Mouse (Mus musculus) intestine, embryonic 14.5 days (tissue): ENCODE results near the gene Chdh. TPM values are rescaled to one million over a fixed set of nuclear protein-coding genes. Genes with fewer than 3 reads are reported as not detected.

Experiments
- ATAC-seq: fragments of 200-750 bp; cut with Nextera tagmentation; replicated peaks from 2 replicates; pipeline ENCODE4 v1.8.0; 2017; ENCODE audit warnings: low read depth, moderate number of reproducible peaks, moderate TSS enrichment, moderate library complexity; ENCODE audit not compliant: low FRiP score, low TSS enrichment
- DNase-seq: peaks from one replicate; pipeline ENCODE4 v3.0.0-alpha.2; 2018; ENCODE audit warnings: low spot score
- H3K27ac ChIP-seq: fragments of 300-500 bp; sonication (generic); 2 replicates; pipeline ENCODE4 v1.5.1; 2014; ENCODE audit warnings: low read depth, mild to moderate bottlenecking, control low read depth
- H3K27me3 ChIP-seq: fragments of 300-500 bp; sonication (generic); replicated peaks from 2 replicates; pipeline ENCODE4 v1.6.1; 2014; ENCODE audit warnings: low read length, control low read depth; ENCODE audit not compliant: control insufficient read depth, insufficient read depth
- H3K36me3 ChIP-seq: fragments of 300-500 bp; sonication (generic); 2 replicates; pipeline ENCODE4 v1.6.1; 2014; ENCODE audit warnings: low read length, control low read depth; ENCODE audit not compliant: control insufficient read depth, insufficient read depth
- H3K4me1 ChIP-seq: fragments of 300-500 bp; sonication (generic); replicated peaks from 2 replicates; pipeline ENCODE4 v1.6.1; 2014; ENCODE audit warnings: low read length, control low read depth, mixed read lengths; ENCODE audit not compliant: control insufficient read depth, insufficient read depth
- H3K4me2 ChIP-seq: fragments of 300-500 bp; sonication (generic); 2 replicates; pipeline ENCODE4 v1.6.1; 2014; ENCODE audit warnings: low read length
- H3K4me3 ChIP-seq: fragments of 300-500 bp; sonication (generic); 2 replicates; pipeline ENCODE4 v1.5.1; 2014; ENCODE audit warnings: low read depth, low read length, control low read depth, mixed read lengths
- H3K9ac ChIP-seq: fragments of 300-500 bp; sonication (generic); 2 replicates; pipeline ENCODE4 v1.6.1; 2014; ENCODE audit warnings: mild to moderate bottlenecking, low read length
- H3K9me3 ChIP-seq: fragments of 300-500 bp; sonication (generic); 2 replicates; pipeline ENCODE4 v1.6.1; 2016; ENCODE audit warnings: low read length, control low read depth; ENCODE audit not compliant: control insufficient read depth
- WGBS: fragments of 180-500 bp; shearing (Covaris S2); extraction: QIAGEN DNeasy Blood & Tissue Kit; methylation state at CpG from one replicate; pipeline ENCODE4 v1.1.7; 2014; 5-methylcytosine and 5-hydroxymethylcytosine counted together
- polyA plus RNA-seq: library from polyadenylated mRNA; unstranded; fragments of >200 nt; fragmentation: Nextera tagmentation; extraction: Ambion mirVana; gene quantifications from 2 replicates; pipeline ENCODE4 v1.2.1, GENCODE M21; 2014

Chdh gene
- polyA plus RNA-seq, 1 experiment from 2014 or later, result 0.55 TPM

- DNase-seq (no peak), ATAC-seq (no peak)
- Histone ChIP-seq H3K4me1 (no peaks in the 10 kb centered on the region), H3K9ac (no peak overlapping the region), H3K27ac (no peak overlapping the region), H3K9me3 (no peaks in the 10 kb centered on the region), H3K4me3 (no peak overlapping the region), H3K27me3 (no peaks in the 10 kb centered on the region), H3K36me3 (peaks cover 30% of the 10 kb centered on the region), H3K4me2 (no peak overlapping the region)
- 76% methylated on average over 13 of the region's 13 CpGs for WGBS
These were observed 9.9 kb upstream of the Chdh start for GRCm38 (mm10) chr14:29998747-29999474.

GRCm38 (mm10) chr14:29999475-29999811, 9.4 kb upstream of the Chdh start:
- DNase-seq, result no peak
- Histone ChIP-seq H3K36me3 (peaks cover 25% of the 10 kb centered on the region), H3K9me3 (no peaks in the 10 kb centered on the region), H3K4me2 (no peak overlapping the region), H3K27ac (no peak overlapping the region), H3K4me3 (no peak overlapping the region), H3K4me1 (no peaks in the 10 kb centered on the region), H3K9ac (no peak overlapping the region), H3K27me3 (no peaks in the 10 kb centered on the region)
- no peak for ATAC-seq
- WGBS, result 76% methylated on average over 3 of the region's 3 CpGs

GRCm38 (mm10) chr14:30009864-30010560, 1.2 kb downstream of the Chdh start:
- Histone ChIP-seq H3K4me2 (no peak overlapping the region), H3K9ac (no peak overlapping the region), H3K27ac (no peak overlapping the region), H3K4me3 (no peak overlapping the region), H3K27me3 (peaks cover 27% of the 10 kb centered on the region), H3K36me3 (no peaks in the 10 kb centered on the region), H3K9me3 (no peaks in the 10 kb centered on the region), H3K4me1 (0 out of 2 replicates have a peak, but pooled peaks cover 4% of the 10 kb centered on the region)
- DNase-seq (no peak), ATAC-seq (no peak)
- WGBS, result 78% methylated on average over 10 of the region's 10 CpGs

GRCm38 (mm10) chr14:30011886-30012560, 3.2 kb downstream of the Chdh start:
- Histone ChIP-seq H3K36me3 (no peaks in the 10 kb centered on the region), H3K4me2 (no peak overlapping the region), H3K9me3 (no peaks in the 10 kb centered on the region), H3K4me1 (0 out of 2 replicates have a peak, but pooled peaks cover 4% of the 10 kb centered on the region), H3K9ac (no peak overlapping the region), H3K27me3 (peaks cover 27% of the 10 kb centered on the region), H3K27ac (no peak overlapping the region), H3K4me3 (no peak overlapping the region)
- WGBS, result 76% methylated on average over 10 of the region's 10 CpGs
- ATAC-seq, result no peak
- no peak for DNase-seq

- 68% methylated on average over 10 of the region's 10 CpGs for WGBS
- H3K9ac ChIP-seq, result no peak overlapping the region
- no peak overlapping the region for H3K4me3 ChIP-seq
- H3K4me2 ChIP-seq, result no peak overlapping the region
- H3K9me3 ChIP-seq, result no peaks in the 10 kb centered on the region
- H3K27me3 ChIP-seq, result peaks cover 8% of the 10 kb centered on the region
- H3K27ac ChIP-seq, result no peak overlapping the region
- H3K36me3 ChIP-seq, result no peaks in the 10 kb centered on the region
- H3K4me1 ChIP-seq, result no peaks in the 10 kb centered on the region
- DNase-seq, result no peak
- ATAC-seq, result no peak
These were observed 5.7 kb downstream of the Chdh start for GRCm38 (mm10) chr14:30014487-30014886.

GRCm38 (mm10) chr14:30015008-30015407, 6.2 kb downstream of the Chdh start:
- ATAC-seq (no peak), DNase-seq (no peak)
- H3K27me3 ChIP-seq, result 0 out of 2 replicates have a peak, but pooled peaks cover 3% of the 10 kb centered on the region
- H3K4me1 ChIP-seq, result no peaks in the 10 kb centered on the region
- H3K4me2 ChIP-seq, result no peak overlapping the region
- no peaks in the 10 kb centered on the region for H3K36me3 ChIP-seq
- WGBS, result 75% methylated on average over 1 of the region's 1 CpGs
- no peaks in the 10 kb centered on the region for H3K9me3 ChIP-seq
- H3K27ac ChIP-seq, result no peak overlapping the region
- no peak overlapping the region for H3K4me3 ChIP-seq
- no peak overlapping the region for H3K9ac ChIP-seq

- ATAC-seq (no peak), DNase-seq (no peak)
- WGBS, result 92% methylated on average over 5 of the region's 5 CpGs
- H3K9ac ChIP-seq, result no peak overlapping the region
- H3K9me3 ChIP-seq, result no peaks in the 10 kb centered on the region
- H3K36me3 ChIP-seq, result no peaks in the 10 kb centered on the region
- no peak overlapping the region for H3K4me2 ChIP-seq
- no peak overlapping the region for H3K4me3 ChIP-seq
- no peaks in the 10 kb centered on the region for H3K27me3 ChIP-seq
- H3K4me1 ChIP-seq, result no peaks in the 10 kb centered on the region
- no peak overlapping the region for H3K27ac ChIP-seq
These were observed 7.8 kb downstream of the Chdh start for GRCm38 (mm10) chr14:30016666-30017065.

- no peak overlapping the region for H3K9ac ChIP-seq
- H3K4me1 ChIP-seq, result no peaks in the 10 kb centered on the region
- H3K27me3 ChIP-seq, result no peaks in the 10 kb centered on the region
- H3K27ac ChIP-seq, result no peak overlapping the region
- H3K36me3 ChIP-seq, result no peaks in the 10 kb centered on the region
- no peak overlapping the region for H3K4me2 ChIP-seq
- DNase-seq (no peak), ATAC-seq (no peak)
- H3K4me3 ChIP-seq, result no peak overlapping the region
- H3K9me3 ChIP-seq, result no peaks in the 10 kb centered on the region
- WGBS, result 83% methylated on average over 8 of the region's 8 CpGs
These were observed 9.1 kb downstream of the Chdh start for GRCm38 (mm10) chr14:30017794-30018462.
